Mouse (Mus musculus): Measurements from ENCODE around the gene N4bp2l1. TPM values are rescaled to one million over a fixed set of nuclear protein-coding genes. Genes with fewer than 3 reads are reported as not detected.

Gene N4bp2l1
- polyA plus RNA-seq, 1 experiment from 2014 or later, result 6.0 TPM

DNA sequence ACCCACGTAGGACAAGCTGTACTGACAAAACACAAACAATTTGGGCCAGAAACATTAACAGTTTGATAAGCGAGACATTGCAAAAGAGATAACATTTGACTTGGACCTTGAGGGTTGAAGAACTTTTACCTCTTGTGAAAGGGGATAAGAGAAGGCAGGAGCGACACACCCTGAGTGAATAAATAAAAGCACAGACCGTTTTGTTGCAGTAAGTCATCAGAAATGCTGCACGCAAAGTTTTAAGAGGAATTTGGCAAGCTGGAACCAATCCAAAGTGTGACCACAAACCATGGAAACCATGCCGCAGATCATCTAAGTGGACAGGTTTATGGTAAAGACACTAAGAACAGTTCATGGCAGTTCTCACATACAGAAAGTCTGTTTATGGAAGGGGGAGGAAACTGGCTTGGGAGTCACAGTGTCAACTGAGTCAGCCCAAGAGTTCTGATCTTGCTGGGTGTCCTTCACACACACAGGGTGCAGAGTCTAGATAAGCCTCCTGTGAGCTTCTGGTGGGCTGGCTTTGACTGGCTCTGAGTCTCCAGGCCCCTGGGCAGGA is 18.3 kb downstream of the N4bp2l1 start:
- Histone ChIP-seq H3K4me1 (replicated peaks) (no peaks in the 10 kb centered on the region), H3K4me3 (replicated peaks) (no peak overlapping the region), H3K9me3 (no peaks in the 10 kb centered on the region), H3K27me3 (no peaks in the 10 kb centered on the region), H3K9ac (replicated peaks) (no peak overlapping the region), H3K4me2 (replicated peaks) (no peak overlapping the region), H3K27ac (no peak overlapping the region), H3K36me3 (peaks cover 5% of the 10 kb centered on the region)
- 93% methylated on average over 6 of the region's 6 CpGs for WGBS
- ATAC-seq, result no peak

DNA sequence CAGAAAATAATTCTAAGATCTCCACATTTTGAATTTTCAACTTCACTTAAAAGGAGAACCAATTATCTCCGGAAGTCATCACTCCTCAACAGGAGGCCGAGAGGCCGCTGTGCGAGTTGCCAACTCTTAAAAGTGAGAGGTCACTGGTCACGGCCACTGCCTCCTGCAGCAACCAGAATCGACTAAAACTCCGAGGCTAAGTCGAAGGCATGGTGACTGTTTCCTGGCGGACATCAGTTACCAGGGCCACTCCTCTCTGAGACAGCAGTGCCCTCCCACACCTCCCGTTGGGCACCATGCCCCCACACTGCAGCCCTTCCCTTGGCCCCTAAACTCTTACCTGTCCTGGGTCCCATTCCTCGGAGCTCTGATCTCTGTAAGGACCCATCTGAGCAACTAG is 20.2 kb downstream of the N4bp2l1 start:
- no peak for ATAC-seq
- no peaks in the 10 kb centered on the region for H3K27me3 ChIP-seq
- H3K36me3 ChIP-seq, result peaks cover 22% of the 10 kb centered on the region
- no peak overlapping the region for H3K4me3 ChIP-seq (replicated peaks)
- WGBS, result 89% methylated on average over 11 of the region's 11 CpGs
- H3K9me3 ChIP-seq, result no peaks in the 10 kb centered on the region
- H3K27ac ChIP-seq, result no peak overlapping the region
- H3K4me1 ChIP-seq (replicated peaks), result no peaks in the 10 kb centered on the region
- H3K9ac ChIP-seq (replicated peaks), result no peak overlapping the region
- H3K4me2 ChIP-seq (replicated peaks), result no peak overlapping the region

DNA sequence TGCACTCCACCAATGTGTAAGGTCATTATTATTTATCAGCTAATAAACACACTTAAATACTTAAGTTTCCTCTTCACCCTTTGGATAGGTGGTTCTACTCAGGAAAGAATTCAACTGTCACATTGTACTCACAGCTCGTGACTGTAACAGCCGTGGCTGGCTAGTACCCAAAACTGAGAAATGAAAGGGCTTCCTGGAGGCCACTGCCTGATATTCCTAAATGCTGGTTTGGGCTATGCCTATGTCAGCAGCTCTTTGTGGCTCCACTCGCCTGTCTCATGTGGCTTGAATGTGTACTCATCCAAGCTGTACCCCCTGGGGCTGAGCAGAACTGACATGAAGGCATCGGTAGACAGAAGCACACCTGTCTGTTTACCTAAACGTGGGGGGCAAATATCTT is 22.1 kb downstream of the N4bp2l1 start:
- whole genome bisulfite sequencing, result 84% methylated on average over 5 of the region's 5 CpGs

DNA sequence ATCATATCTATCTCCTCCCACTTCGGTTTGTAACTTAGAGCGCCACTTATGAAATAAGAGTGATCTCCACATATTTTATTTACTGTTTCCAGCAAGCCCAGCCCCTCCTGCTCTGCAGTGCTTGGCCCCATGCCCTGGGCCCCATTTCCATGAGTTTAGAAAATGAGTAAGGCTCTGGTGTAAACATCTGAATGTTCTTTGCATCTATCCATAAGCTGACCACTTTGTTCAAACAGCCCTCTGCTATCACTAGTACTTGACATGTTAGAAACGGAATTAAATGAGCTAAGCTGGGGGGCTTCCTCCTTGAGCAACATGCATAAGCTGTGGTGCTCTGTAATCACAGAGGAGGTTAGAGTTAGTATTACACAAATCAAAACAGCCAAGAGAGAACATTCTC is 22.6 kb downstream of the N4bp2l1 start:
- no peaks in the 10 kb centered on the region for H3K27me3 ChIP-seq
- no peak for ATAC-seq
- H3K27ac ChIP-seq, result no peak overlapping the region
- H3K9me3 ChIP-seq, result no peaks in the 10 kb centered on the region
- no peaks in the 10 kb centered on the region for H3K4me1 ChIP-seq (replicated peaks)
- no peak overlapping the region for H3K9ac ChIP-seq (replicated peaks)
- H3K4me3 ChIP-seq (replicated peaks), result no peak overlapping the region
- H3K4me2 ChIP-seq (replicated peaks), result no peak overlapping the region
- peaks cover 25% of the 10 kb centered on the region for H3K36me3 ChIP-seq
- WGBS, result 86% methylated on average over 3 of the region's 3 CpGs

More for the DNA sequence above, 22.1 kb downstream of the N4bp2l1 start:
- ATAC-seq, result no peak
- H3K4me1 ChIP-seq (replicated peaks), result no peaks in the 10 kb centered on the region
- no peaks in the 10 kb centered on the region for H3K27me3 ChIP-seq
- H3K4me3 ChIP-seq (replicated peaks), result no peak overlapping the region
- H3K9ac ChIP-seq (replicated peaks), result no peak overlapping the region
- peaks cover 24% of the 10 kb centered on the region for H3K36me3 ChIP-seq
- no peak overlapping the region for H3K27ac ChIP-seq
- no peak overlapping the region for H3K4me2 ChIP-seq (replicated peaks)
- H3K9me3 ChIP-seq, result no peaks in the 10 kb centered on the region

DNA sequence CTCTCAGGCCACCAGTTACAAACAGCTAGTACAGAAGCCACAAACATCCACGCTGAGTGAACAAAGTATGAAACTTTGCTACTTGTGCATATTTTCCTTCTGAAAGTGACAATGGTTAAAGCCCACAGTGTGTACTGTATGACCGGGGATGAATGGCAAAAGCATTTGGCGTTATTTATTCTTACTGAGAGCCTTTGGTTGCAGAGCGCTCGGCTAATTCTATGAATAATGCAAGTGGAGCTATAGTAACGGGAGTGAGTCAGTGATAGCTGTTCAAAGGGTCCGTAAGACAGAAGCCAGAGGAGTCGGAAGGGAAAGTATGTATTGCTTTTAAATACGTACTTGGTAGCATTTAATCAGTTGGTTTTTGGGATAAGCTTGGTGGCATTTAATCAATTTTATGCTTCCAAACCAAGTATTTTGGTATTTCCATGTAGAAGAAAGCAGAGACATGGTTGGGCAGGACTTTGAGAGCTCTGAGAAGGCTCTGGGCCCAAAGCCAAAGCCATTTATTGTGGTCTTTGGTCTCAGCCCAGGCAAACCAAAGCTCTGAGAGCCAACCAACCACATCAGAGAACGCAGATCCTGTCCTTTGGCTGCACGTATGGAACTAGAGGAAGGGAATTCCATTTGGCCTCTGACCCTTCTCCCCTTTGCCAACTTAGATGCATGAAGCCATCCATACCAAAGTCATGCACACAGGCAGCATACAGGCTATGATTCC is 26.3 kb downstream of the N4bp2l1 start:
- no peak overlapping the region for H3K27ac ChIP-seq
- no peak for ATAC-seq
- H3K9ac ChIP-seq (replicated peaks), result no peak overlapping the region
- WGBS, result 68% methylated on average over 11 of the region's 11 CpGs
- H3K9me3 ChIP-seq, result no peaks in the 10 kb centered on the region
- H3K4me2 ChIP-seq (replicated peaks), result no peak overlapping the region
- no peak overlapping the region for H3K4me3 ChIP-seq (replicated peaks)
- peaks cover 43% of the 10 kb centered on the region for H3K36me3 ChIP-seq
- no peaks in the 10 kb centered on the region for H3K4me1 ChIP-seq (replicated peaks)
- H3K27me3 ChIP-seq, result no peaks in the 10 kb centered on the region

DNA sequence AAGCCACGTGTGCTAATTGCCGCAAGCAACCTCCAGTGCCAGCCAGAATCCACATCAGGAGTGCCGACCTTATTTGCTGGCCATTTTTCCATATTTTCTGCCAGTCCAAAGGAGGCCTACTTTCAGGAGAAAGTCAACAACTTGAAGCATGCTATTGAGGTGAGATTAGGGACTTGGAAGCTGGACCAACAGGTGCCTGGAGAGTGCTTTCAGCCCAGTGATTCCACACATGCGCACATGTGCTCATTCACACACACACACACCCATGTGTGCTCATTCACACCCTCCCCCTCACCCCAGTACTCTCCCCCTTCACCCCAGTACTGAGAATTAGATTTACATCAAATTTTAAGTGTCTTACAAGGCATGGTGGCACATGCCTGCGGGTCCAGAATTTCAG is 30.0 kb downstream of the N4bp2l1 start:
- Histone ChIP-seq H3K4me2 (replicated peaks) (no peak overlapping the region), H3K4me3 (replicated peaks) (no peak overlapping the region), H3K4me1 (replicated peaks) (no peaks in the 10 kb centered on the region), H3K27me3 (no peaks in the 10 kb centered on the region), H3K9me3 (no peaks in the 10 kb centered on the region), H3K36me3 (peaks cover 31% of the 10 kb centered on the region), H3K9ac (replicated peaks) (no peak overlapping the region), H3K27ac (no peak overlapping the region)
- WGBS, result 97% methylated on average over 5 of the region's 5 CpGs
- no peak for ATAC-seq

DNA sequence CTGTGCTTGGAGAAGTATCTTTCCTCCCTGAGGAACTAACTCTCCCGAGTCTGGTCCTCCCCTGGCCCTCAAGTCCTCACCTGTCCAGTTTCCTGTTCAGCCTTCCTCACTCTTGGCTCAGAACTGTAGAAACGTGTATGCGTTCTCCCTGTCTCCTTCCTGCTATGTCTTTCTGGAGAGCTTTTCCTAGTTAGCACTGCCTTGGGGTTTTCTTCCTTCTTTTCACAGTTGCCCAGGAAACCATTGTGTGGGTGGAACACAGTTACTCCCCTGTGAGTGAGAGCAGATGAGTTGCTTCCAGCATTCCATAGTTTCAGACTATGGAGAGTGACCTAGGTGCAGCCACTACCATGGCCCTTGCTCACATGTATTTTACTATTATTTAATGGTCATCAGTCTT is 30.8 kb downstream of the N4bp2l1 start:
- Histone ChIP-seq H3K4me2 (replicated peaks) (no peak overlapping the region), H3K27me3 (no peaks in the 10 kb centered on the region), H3K36me3 (peaks cover 33% of the 10 kb centered on the region), H3K4me1 (replicated peaks) (no peaks in the 10 kb centered on the region), H3K4me3 (replicated peaks) (no peak overlapping the region), H3K9ac (replicated peaks) (no peak overlapping the region), H3K9me3 (no peaks in the 10 kb centered on the region), H3K27ac (no peak overlapping the region)
- no peak for ATAC-seq
- 61% methylated on average over 3 of the region's 3 CpGs for WGBS

DNA sequence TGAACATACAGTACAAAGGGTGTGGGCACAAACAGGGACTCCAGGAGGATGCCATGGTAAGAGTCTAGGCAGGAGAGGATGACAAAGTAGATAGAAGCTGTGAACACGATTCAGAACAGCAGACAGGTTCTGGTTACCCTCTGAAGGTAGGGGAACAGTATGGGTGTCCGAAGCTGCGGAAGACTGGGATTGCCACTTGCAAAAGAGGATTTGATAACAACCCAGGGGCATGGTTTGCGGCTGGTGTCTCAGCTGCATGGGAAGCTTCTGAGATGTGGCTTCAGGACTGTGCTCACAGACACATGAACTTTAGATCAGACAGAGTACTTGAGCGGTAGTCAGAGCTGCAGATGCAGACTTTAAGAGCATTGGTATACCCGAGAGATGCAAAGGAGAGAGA is 32.6 kb downstream of the N4bp2l1 start:
- Histone ChIP-seq H3K4me3 (replicated peaks) (no peak overlapping the region), H3K4me1 (replicated peaks) (no peaks in the 10 kb centered on the region), H3K36me3 (peaks cover 43% of the 10 kb centered on the region), H3K27me3 (no peaks in the 10 kb centered on the region), H3K4me2 (replicated peaks) (no peak overlapping the region), H3K9ac (replicated peaks) (no peak overlapping the region), H3K27ac (no peak overlapping the region), H3K9me3 (no peaks in the 10 kb centered on the region)
- 93% methylated on average over 6 of the region's 6 CpGs for WGBS
- no peak for ATAC-seq

DNA sequence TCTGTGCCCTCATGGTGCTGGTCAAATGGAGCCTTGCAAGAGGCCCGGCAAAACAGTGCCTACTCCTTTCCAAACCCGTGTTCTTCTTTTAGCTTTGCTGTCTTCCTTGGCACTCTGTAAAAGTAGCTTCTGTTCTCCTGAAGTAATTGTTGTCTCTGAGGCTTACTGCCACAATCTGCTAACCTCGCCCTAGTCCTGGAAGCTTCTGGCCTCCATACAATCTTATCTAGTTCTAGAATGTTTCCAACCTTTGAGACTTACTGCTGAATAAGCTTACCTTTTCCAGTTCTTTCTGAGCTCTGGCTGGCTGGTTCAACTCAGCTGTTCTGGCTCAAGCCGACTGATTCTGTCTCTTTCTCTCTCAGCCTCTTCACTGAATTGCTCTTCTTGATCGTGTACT is 35.2 kb downstream of the N4bp2l1 start:
- no peak for ATAC-seq
- no peaks in the 10 kb centered on the region for H3K27me3 ChIP-seq
- no peaks in the 10 kb centered on the region for H3K4me1 ChIP-seq (replicated peaks)
- H3K9ac ChIP-seq (replicated peaks), result no peak overlapping the region
- H3K9me3 ChIP-seq, result no peaks in the 10 kb centered on the region
- H3K36me3 ChIP-seq, result peaks cover 45% of the 10 kb centered on the region
- no peak overlapping the region for H3K27ac ChIP-seq
- H3K4me3 ChIP-seq (replicated peaks), result no peak overlapping the region
- 93% methylated on average over 5 of the region's 5 CpGs for WGBS
- H3K4me2 ChIP-seq (replicated peaks), result no peak overlapping the region

DNA sequence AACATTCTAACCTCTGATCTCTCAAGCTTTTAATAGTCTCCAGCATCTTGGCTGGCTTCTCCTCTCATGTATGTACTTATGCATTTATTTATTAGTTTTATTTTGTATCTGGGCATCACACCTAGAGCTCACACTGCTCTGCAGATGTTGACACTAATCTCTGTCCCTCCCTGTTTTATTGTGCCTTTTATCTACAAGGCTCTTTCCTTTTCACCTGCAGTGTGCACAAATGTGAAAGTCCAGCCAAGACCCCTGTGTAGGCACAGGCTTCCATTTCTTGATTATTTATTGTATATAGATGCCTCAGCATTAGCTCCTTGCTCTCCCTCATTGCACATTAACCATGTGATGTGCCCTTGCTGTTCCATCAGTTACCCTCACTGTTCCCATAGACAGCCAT is 35.6 kb downstream of the N4bp2l1 start:
- H3K27ac ChIP-seq, result no peak overlapping the region
- H3K27me3 ChIP-seq, result no peaks in the 10 kb centered on the region
- H3K4me1 ChIP-seq (replicated peaks), result no peaks in the 10 kb centered on the region
- H3K9ac ChIP-seq (replicated peaks), result no peak overlapping the region
- peaks cover 46% of the 10 kb centered on the region for H3K36me3 ChIP-seq
- no peak overlapping the region for H3K4me3 ChIP-seq (replicated peaks)
- no peaks in the 10 kb centered on the region for H3K9me3 ChIP-seq
- H3K4me2 ChIP-seq (replicated peaks), result no peak overlapping the region
- no peak for ATAC-seq

DNA sequence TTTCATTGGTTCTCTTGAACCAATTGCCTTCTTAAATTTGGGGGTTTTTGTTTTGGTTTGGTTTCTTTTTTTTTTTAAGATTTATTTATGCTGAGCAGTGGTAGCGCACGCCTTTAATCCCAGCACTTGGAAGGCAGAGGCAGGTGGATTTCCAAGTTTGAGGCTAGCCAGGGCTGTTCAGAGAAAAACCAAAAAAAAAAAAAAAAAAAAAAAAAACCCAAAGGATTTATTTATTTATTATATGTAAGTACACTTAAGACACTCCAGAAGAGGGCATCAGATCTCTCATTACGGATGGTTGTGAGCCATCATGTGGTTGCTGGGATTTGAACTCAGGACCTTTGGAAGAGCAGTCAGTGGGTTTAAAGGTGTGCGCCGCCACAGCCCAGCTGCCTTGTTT is 36.1 kb downstream of the N4bp2l1 start:
- peaks cover 46% of the 10 kb centered on the region for H3K36me3 ChIP-seq

DNA sequence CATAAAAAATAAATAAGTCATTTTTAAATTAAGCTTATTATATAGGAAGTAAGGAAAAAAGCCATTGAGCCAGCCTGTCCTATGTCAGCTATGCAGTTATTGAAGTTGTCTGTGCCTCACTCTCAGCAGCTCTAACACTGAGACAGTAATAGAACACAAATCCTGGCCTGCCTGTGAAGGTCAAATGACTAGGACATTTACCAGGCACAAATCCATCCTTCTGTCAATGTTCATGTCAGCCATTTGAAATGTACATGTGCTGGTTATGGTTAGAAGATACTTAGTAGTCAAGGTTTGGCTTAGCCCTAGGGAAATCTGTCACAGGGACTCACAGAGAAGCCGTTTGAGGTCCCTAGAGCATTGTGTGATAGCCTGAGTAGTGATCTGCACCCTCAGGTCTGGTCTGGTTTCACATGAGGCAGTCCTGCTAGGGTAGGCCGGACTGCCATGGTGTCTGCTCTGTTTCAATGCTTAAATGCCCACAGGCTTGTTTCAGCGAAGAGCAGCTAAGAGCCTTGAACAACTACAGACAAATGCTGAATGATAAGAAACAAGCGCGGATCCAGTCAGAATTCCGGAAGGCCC is 37.4 kb downstream of the N4bp2l1 start:
- Histone ChIP-seq H3K9me3 (no peaks in the 10 kb centered on the region), H3K9ac (replicated peaks) (no peak overlapping the region), H3K27ac (no peak overlapping the region), H3K4me2 (replicated peaks) (no peak overlapping the region), H3K4me3 (replicated peaks) (no peak overlapping the region), H3K27me3 (no peaks in the 10 kb centered on the region), H3K4me1 (replicated peaks) (no peaks in the 10 kb centered on the region), H3K36me3 (peaks cover 43% of the 10 kb centered on the region)
- ATAC-seq, result no peak
- 94% methylated on average over 6 of the region's 6 CpGs for WGBS

More for the DNA sequence above, 36.1 kb downstream of the N4bp2l1 start:
- H3K27me3 ChIP-seq, result no peaks in the 10 kb centered on the region
- H3K27ac ChIP-seq, result no peak overlapping the region
- ATAC-seq, result no peak
- H3K9ac ChIP-seq (replicated peaks), result no peak overlapping the region
- no peaks in the 10 kb centered on the region for H3K4me1 ChIP-seq (replicated peaks)
- no peaks in the 10 kb centered on the region for H3K9me3 ChIP-seq
- H3K4me2 ChIP-seq (replicated peaks), result no peak overlapping the region
- H3K4me3 ChIP-seq (replicated peaks), result no peak overlapping the region
- 95% methylated on average over 5 of the region's 5 CpGs for WGBS
